Mouse (Mus musculus): ENCODE results near the gene Nxph3.
"Not testable (repeated sequence)": the region's sequence is repeated elsewhere in the genome, so short reads cannot be mapped to it uniquely, and the experiment has no call there.

The Nxph3 gene

GRCm38 (mm10) chr11:95519299-95519698 lies 4.9 kb upstream of the Nxph3 start:
- DNase-seq (ENCODE audit: low spot score) = no peak

DNA sequence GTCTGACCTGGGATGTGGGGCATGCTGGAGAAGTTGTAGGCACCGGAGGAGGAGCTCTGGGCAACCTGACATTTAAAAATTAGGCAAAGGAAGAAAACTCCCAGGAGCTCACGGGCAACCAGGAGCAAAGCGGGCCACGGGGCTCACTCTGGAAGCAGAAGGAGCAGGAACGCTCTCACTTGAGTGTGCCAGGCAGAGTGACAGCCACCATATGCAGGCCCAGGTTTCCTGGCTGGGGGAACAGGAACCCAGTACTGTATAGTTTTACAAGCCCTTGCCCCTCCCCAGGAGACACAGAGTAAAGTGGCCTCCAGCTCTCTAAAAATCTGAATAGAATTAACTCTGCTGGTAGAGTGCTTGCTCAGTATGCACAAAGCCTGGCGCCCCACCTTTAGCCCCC lies 2.8 kb upstream of the Nxph3 start:
- DNase-seq (ENCODE audit: low spot score) = no peak

DNA sequence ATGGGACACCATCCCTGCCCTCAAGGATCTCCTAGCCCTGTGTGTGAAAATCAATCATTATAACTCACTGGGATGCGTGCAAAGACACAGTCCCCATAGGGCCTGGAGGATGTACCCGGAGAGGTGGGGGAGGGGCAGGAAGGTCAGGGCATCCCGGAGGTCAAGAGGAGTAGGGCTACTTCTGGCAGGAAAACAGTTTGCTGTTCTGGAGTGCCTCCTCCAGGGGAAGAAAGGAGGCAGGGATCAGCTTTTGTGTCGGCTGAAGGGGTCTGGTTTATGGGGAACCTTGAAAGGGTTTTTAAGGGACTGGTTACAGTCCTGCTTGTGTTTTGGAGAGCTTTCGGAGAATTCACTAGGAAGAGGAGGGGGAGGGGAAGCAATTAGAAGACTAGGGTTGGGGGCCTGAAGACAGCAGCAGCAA lies 2.1 kb upstream of the Nxph3 start:
- DNase-seq (ENCODE audit: low spot score) = no peak

DNA sequence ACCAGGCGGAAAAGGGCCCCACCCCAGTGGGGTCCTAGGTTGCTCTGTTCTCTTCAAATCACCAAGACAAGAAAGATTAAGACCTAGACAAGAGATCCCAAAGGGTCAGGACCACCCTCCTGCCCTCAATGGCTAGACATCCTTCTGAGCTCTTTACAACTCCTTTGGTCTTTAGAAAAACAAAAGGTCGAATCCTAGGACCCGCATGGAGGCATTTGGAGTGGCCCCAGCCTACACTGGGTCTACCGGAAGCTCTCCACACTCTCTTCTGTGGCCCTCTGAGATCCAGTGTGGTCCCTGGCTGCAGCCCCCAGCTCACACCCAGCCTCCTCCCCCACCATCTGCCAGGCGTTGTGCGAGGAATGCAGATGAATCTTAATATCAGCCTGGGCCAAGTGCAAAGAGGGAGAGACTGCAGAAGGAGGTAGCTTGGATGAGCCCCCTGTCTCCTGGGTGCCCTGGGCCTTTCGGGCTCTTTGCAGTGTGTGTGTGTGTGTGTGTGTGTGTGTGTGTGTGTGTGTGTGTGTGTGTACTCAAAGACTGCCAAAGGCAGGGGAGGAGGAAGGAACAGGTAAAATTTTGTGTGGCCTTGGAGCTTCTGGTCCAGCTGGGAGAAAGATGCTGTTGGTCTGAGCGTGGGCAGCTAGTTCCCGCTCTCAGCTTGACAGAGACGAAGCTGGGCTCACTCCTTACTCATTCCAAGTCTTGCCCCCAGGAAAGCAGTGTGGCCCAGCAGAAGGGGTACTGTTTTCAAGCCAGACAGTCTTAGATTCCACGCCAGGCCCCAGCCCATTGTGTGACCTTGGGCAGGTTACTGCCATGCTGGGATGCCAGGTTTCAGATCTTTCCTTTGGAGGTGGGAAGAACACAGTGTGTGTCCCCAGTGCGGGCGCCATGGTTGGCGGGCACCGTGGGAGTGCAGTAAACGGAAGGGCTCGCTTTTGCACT lies 1.3 kb upstream of the Nxph3 start:
- DNase-seq (ENCODE audit: low spot score) = no peak

DNA sequence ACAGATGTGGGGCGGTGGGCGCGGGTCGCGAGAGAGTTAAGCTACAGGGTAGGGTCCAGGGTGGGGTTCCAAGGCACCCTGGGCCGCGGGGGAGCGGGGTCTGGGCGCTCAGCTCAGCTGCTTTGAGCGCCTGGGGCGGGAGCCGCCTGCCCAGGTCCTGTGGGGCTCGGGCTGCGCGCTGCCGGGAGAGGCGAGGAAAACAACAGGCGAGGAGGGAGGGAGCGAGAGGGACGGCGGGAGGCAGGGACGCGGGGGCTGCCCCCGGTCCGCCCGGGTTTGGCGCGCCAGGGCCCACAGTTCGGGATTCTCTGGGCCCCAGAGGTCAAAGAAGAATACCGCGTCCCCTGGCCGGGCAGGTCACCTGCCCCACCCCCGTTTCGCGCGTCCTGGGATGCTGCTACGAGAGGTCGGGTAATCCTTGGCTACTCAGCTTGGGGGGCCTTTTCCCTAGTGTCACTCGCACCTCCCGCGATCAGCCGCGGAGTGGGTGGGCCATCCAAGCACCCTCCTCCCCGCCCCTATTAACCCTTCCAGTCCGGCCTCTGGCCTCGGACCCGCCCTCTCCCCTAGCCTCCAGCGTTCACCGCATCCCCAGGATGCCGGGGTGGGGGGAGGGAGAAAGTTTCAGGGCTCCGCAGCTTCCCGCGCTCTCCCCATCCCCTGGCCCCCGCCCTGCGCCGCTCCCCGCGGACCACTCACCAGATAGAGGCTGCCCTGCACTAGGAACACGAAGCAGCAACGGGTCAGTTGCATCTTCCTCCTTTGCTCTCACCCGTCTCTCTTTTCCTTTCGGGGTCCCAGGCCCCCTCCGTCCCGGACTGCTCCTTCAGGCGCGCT lies 691 bp downstream of the Nxph3 start:
- no peak for DNase-seq (ENCODE audit: low spot score)

GRCm38 (mm10) chr11:95512383-95512782 lies 2.0 kb downstream of the Nxph3 start:
- DNase-seq (ENCODE audit: low spot score) = no peak

GRCm38 (mm10) chr11:95511919-95512318 lies 2.5 kb downstream of the Nxph3 start:
- no peak for DNase-seq (ENCODE audit: low spot score)

DNA sequence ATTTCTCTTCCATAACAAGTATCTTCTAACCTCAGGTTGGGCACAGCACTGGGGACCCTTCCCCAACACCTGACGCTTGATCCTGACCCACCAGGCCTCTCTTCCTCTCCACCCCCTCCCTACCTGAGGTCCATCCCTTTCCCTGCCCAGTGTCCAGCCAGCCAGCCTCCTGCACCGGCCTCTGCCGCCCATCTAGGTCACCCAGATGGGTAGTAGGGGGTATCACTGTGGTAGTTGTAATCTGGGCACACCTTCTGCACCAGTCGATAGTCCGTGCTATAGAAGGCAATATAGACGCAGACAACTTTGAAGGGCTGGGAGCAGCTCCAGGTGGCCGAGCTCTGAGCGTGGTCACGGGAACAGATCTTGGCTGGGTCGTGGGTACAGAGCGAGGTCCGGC lies 3.7 kb downstream of the Nxph3 start:
- DNase-seq (ENCODE audit: low spot score) = no peak

- DNase-seq (ENCODE audit: low spot score) = no peak
These were observed 5.1 kb downstream of the Nxph3 start for GRCm38 (mm10) chr11:95509126-95509717.

- DNase-seq (ENCODE audit: low spot score) = no peak
These were observed 6.0 kb downstream of the Nxph3 start for GRCm38 (mm10) chr11:95508211-95508926.

- DNase-seq (ENCODE audit: low spot score) = no peak
These were observed 6.6 kb downstream of the Nxph3 start for GRCm38 (mm10) chr11:95507785-95508184.

GRCm38 (mm10) chr11:95507041-95507716 lies 7.2 kb downstream of the Nxph3 start:
- DNase-seq (ENCODE audit: low spot score) = no peak

GRCm38 (mm10) chr11:95504271-95504731 lies 10.1 kb downstream of the Nxph3 start:
- no peak for DNase-seq (ENCODE audit: low spot score)

DNA sequence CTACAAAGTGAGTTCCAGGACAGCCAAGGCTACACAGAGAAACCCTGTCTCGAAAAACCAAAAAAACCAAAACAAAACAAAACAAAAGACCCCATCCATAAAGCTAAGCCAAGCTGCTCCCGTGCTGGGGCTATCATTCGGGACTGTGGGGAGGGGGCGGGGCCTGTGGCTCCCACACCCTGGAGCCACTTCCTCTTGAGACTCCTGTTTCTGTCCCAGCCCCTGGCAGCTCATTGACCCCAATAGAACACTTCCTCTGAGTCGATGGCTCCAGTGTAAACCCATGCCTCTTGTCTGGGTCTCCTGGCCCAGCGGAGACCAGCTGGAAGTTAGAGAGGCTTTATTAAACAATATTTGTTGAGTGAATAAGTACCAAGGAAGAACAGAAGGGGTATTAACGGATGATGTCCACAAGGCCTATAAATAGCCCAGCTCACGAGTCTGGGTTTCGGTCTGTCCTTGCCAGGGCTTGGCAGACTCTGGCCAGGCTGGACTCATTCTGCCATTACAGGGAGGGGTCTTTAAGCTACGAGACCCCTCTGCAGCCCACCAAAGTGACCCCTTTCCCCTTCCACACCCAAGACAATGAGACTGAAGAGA lies 10.7 kb downstream of the Nxph3 start:
- no peak for DNase-seq (ENCODE audit: low spot score)

GRCm38 (mm10) chr11:95501826-95502225 lies 12.5 kb downstream of the Nxph3 start:
- DNase-seq (ENCODE audit: low spot score) = not testable (repeated sequence)

- no peak for DNase-seq (ENCODE audit: low spot score)
These were observed 13.5 kb downstream of the Nxph3 start for GRCm38 (mm10) chr11:95500836-95501235.

DNA sequence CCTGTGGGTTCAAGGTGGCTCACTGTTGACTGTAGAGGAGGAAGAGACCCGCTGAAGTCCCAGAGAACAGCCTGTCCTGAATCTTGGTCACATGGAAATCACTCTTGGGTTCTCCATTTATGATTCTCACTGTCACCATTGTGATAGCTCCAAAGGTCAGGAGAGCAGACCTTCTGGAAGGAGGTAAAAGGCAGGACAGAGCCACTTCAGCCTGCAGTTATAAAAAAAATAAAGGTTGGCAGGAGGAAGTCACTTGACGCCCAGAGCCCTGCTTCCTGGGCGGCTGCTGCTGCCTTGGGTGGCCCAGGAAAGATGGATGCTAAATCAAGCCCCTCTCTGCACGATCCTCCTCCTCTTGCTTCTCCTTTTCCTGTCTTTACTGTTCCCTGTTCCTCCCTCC lies 14.0 kb downstream of the Nxph3 start:
- no peak for DNase-seq (ENCODE audit: low spot score)

- no peak for DNase-seq (ENCODE audit: low spot score)
These were observed 16.4 kb downstream of the Nxph3 start for GRCm38 (mm10) chr11:95497921-95498320.

- no peak for DNase-seq (ENCODE audit: low spot score)
These were observed 18.5 kb downstream of the Nxph3 start for GRCm38 (mm10) chr11:95495883-95496282.

GRCm38 (mm10) chr11:95494374-95494773 lies 20.0 kb downstream of the Nxph3 start:
- no peak for DNase-seq (ENCODE audit: low spot score)

GRCm38 (mm10) chr11:95493950-95494349 lies 20.4 kb downstream of the Nxph3 start:
- no peak for DNase-seq (ENCODE audit: low spot score)

All from T-cell, adult 2 months (primary cell).